Mouse (Mus musculus): ENCODE results near the gene Sorcs3.

DNA sequence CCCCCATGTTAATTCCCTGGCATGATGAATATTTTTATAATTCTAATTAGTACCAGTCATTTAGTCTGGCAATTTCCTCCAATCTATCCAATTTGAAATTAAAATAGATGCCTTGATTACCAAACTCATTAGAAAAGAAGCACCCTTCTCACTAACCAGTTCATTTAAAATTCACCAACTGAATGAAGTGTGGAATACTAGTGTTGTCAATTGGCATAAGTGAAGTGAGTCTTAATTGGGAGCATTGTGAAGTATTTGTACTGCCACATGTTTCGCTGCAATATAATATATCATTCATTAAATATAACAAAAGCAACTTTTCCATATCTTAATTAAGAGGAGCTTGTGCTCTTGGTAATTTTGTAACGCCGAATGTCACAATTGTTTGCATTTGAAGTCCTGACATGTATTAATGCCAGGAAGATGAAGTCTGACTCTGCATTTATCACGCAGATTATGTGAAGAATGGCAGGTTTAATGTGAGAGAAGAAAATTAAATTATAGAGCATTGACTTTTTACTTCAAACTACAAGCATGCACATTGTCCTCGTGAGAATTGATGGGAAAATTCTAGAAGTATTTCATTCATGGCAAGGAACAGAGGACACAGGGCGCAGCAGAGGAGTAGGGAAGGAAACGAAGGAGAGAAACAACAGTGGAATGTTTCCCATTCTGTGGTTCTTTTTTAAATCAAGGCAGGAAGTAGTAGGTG is 339.8 kb downstream of the Sorcs3 start:
- TF ChIP-seq POLR2A (IDR thresholded peaks at IDR 0.05; ENCODE audit: insufficient read length, low read depth) (no peak), POLR2AphosphoS2 (IDR thresholded peaks at IDR 0.05; ENCODE audit: insufficient read length, low read depth) (no peak), E2F4 (IDR thresholded peaks at IDR 0.05; ENCODE audit: insufficient read depth) (no peak), USF1 (IDR thresholded peaks at IDR 0.05; ENCODE audit: low read depth) (no peak), MYOD1 (IDR thresholded peaks at IDR 0.05; ENCODE audit: control insufficient read depth in 1 of 3, insufficient read length in 2 of 3, low read depth in 2 of 3) (no peak), TCF12 (IDR thresholded peaks at IDR 0.05; ENCODE audit: insufficient read depth, poor library complexity, severe bottlenecking) (no peak), MAX (IDR thresholded peaks at IDR 0.05; ENCODE audit: low read depth) (no peak), CEBPB (IDR thresholded peaks at IDR 0.05; ENCODE audit: insufficient read depth, poor library complexity, severe bottlenecking) (no peak)
